Mouse (Mus musculus): ENCODE results near the gene Mrap.

The Mrap gene

GRCm38 (mm10) chr16:90738092-90738956 lies at the start of gene Mrap:
Gene Mrap, plus strand, starts transcription at chr16:90738207.
- peak; percentile 26 for DNase-seq

- DNase-seq = no peak
These were observed 45.2 kb upstream of the Mrap start for GRCm38 (mm10) chr16:90692704-90693385.

DNA sequence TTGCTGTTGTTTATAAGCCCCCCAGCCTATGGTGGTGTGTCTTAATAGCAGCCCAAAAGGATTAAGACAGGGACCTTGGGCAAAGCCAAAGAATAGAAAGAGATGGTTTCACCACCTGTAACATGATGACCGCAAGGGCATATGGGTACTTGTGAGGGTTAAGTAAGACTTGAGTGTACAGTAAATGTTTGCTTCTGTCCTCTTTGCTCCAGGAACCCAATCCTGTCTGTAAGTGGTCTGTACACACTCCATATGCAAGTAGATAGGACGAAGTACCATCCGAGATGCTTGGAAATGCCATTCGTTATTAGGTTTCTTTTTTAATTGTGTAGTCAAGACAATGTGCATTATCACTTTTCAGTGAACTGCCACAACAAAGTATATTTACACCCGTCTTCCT lies 44.4 kb upstream of the Mrap start:
- DNase-seq = no peak

- peak; percentile 41 for DNase-seq
These were observed 43.3 kb upstream of the Mrap start for GRCm38 (mm10) chr16:90694719-90695118.

GRCm38 (mm10) chr16:90695121-90695520 lies 42.9 kb upstream of the Mrap start:
- DNase-seq = no peak

DNA sequence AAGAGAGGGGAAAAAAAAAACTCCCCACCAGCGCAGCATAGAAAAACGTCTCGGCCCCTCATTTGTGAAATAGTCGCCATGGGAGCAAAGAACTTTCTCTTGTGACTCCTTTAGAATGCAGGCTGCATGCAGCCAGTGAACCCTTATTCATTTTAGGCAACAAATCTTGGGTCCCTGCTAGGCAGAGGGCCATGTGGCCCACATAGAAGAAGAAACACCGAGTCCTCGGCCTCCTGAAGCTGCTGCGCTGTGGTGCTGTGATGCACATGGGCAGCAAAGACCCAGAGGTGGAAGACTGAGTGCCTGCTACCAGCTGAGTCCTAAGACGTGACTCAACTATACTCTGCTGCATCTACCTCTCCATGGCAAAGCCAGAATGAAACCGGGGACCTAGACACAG lies 41.7 kb upstream of the Mrap start:
- DNase-seq = no peak

- no peak for DNase-seq
These were observed 38.6 kb upstream of the Mrap start for GRCm38 (mm10) chr16:90699390-90699789.

DNA sequence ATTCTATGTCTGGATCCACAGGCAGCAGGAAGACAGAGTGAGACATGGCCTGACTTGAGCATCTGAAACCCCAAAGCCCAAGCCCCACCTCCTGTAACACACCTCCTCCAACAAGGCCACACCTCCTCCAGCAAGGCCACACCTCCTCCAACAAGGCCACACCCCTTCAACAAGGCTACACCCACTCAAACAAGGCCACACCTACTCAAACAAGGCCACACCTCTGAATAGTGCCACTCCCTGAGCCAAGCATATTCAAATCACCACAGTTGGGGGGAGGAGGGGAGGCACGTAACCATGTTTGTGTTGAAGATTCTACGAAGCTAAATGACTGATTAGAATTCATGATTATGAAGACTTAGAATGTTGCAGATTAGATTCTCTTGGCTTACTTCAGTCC lies 36.5 kb upstream of the Mrap start:
- DNase-seq = no peak

- DNase-seq = no peak
These were observed 34.4 kb upstream of the Mrap start for GRCm38 (mm10) chr16:90703646-90704045.

GRCm38 (mm10) chr16:90704161-90704825 lies 33.7 kb upstream of the Mrap start:
- peak; percentile 15 for DNase-seq

- peak; percentile 34 for DNase-seq
These were observed 31.7 kb upstream of the Mrap start for GRCm38 (mm10) chr16:90706279-90706678.

DNA sequence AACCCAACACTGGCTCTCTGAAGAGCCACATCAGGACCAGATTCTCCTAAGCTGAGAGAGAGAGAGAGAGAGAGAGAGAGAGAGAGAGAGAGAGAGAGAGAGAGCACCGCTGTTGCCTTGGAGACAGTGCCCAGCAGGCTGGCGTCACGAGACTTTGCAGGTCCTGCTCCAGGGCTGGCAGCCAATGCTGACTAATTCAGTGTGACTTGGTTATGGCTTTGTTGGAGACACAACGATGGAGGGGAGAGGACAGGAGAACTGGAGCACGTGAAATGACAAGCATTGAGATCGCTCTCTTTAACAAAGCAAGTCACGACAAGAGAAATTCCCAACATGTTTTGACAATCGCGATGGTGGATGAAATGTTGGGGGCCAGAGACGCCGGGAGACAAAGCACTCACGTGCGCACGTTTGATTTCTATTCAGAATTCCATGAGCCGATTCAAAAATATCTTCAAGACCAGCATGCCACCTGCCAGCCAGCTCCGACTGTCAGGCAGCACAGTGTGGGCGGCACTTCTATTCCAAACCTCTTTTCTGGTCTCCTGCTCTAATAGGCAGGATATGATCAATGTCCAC lies 28.2 kb upstream of the Mrap start:
- peak; percentile 50 for DNase-seq

DNA sequence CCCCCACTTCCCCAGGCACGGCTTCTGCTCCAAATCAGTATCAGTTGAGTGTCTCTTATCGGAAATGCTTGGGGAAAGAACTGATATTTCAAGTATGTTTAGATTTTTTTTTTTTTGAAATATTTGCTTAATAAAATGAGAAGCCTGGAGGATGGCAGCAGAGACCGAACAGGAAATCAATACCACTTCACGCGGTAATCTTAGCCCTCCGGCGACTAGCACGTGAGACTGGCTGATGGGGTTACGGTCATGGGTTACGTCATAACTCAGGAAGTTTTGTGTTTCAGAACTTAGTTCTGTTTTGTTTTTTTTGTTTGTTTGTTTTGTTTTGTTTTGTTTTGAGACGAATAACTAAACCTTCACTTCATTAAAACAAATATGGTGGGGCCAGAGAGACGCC lies 27.7 kb upstream of the Mrap start:
- DNase-seq = no peak

DNA sequence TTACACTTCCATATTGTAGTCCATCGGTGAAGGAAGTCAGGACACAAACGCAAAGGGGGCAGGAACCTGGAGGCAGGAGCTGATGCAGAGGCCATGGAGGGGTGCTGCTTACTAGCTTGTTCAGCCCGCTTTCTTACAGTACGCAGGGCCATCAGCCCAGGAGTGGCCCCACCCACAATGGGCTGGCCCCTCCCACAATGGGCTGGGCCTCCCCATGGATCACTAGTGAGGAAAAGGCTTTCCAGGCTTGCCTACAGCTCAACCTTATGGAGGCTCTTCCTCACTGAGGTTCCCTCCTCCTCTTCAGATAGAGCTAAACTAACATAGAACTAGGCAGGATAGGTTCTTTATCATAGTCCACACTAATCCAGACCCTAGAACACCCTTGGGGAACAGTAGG lies 14.0 kb upstream of the Mrap start:
- DNase-seq = no peak

DNA sequence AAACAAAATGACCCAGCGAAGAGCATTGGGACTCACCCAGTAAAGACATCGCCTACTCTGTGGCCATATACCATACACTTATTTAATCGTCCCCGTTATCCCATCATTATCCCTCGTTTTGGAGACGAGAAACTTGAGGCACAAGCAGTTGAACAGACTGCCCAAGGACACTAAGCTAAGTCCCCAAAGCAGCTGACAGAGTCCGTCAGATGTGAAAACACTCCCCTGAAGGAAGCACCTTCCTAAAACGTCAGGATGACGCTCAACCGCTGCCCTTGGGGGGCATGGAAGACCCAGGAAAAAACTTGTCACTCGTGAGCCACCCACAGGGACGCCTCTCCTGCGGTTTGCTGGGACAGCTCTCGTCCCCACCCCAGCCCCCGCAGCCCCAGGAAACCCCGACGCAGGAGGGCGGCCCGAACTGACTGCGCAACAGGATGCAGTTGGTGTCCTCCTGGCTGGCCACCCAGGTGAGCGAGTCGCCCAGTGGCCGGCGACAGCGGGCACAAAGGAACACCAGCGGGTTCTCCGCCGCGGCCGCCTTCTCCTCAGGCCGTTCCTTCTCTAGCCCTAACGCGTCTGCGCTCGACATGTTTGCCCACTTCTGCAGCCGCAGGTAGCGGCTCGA lies 11.3 kb upstream of the Mrap start:
- DNase-seq = no peak

DNA sequence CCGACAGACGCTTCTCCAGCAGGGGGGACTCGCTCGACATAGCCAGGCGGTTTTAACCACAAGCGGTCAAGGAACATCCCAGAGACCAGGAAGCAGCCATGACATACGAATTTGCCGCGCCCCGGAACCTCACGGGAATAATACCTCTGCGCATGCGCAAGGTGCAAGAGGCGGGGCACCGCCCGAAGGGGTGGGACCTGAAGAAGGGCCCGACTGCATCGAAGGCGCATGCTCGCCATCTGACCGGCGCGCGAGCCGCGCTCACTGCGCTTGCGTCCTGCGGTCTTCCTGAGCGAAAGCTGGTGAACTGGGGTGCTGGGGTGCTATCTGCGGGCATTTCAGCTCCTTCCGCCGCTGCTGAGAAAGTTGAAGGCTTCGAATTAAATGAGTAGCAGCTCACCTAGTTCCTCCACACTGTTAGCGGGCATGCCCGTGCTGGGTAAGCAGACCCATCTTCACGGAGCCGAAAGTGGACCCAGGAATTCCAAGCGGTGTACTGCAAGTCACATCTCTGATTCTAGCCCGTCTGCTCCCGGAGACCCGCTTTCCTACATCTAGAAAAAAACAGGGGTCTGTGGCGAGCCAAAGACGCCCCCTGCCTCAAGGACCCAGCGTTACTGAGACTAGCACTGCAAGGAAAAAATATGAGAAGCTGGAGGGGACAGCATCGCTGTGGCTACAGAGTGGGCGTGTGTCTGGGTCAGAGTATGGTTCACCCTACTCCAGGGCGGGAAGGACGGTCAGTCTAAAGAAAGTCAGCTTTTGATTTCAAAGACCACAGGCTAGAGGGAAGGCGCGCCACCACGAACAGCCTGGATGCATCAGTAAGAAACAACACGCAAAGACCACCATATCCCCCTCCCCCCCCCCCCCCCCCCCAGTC lies 10.5 kb upstream of the Mrap start, which contains the start of gene Mis18a:
TSS of gene Mis18a (minus strand) at position 172 of the 883 bp plus-strand sequence.
- peak; percentile 97 for DNase-seq

GRCm38 (mm10) chr16:90735611-90736010 lies 2.4 kb upstream of the Mrap start:
- DNase-seq = no peak

GRCm38 (mm10) chr16:90736672-90737270 lies 1.2 kb upstream of the Mrap start:
- DNase-seq = no peak

DNA sequence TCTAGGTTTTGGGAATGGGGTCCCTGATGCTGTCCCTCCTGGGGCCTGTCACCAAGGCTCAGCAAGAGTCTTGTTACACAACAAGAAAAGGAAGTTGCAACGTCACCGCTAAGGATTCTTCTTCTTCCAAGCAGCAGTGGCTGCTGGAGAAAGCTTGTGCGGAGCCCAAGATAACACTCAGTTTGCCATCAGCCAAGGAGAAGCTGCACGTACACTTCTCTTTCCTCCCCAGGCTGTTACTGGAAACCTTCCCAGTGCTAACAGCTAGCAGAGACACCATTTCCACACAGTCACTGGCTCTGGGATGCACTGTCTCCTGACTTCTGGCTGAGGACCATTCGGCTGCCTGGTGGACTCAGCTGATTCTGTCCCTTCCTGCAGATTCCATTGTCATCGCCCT lies 9.1 kb downstream of the Mrap start:
- DNase-seq = no peak

DNA sequence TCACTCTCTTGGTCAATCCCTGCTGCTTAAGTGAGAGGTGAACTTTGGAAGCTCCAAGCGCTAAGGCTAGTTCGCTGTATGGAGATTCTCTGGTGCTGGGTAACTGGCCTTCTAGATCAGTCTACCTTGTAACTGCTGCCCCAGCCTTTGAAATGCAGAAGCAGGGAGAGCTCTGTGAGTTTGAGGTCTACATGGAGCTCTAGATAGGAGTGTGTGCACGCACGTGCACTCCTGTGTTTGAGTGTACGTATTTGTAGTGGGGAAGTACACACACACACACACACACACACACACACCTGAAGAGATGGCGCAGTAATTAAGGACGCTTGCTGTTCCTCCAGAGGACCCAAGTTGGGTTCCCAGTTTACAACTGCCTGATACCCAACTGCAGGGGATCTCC lies 10.2 kb downstream of the Mrap start:
- DNase-seq = no peak

- peak; percentile 22 for DNase-seq
These were observed 15.5 kb downstream of the Mrap start for GRCm38 (mm10) chr16:90753386-90753941.
